Mouse (Mus musculus) ES-E14 (cell line): ENCODE measurements at regions not wholly inside any gene's neighbourhood (a gene's known extent, or its start where the extent isn't known, plus 50 kb on each side); places are given as distances from the start of the nearest gene placed in this dataset.

ENCODE experiments used
- DNase-seq: peaks from one replicate; pipeline ENCODE4 v3.0.0-alpha.2; 2013; ENCODE audit warnings: low read depth, low spot score
- H3K27ac ChIP-seq: 2 replicates; pipeline ENCODE4 v1.5.1; 2012; ENCODE audit warnings: low read depth, mild to moderate bottlenecking, low read length, moderate library complexity, mixed read lengths; ENCODE audit not compliant: poor library complexity, insufficient read depth, severe bottlenecking
- H3K36me3 ChIP-seq: 2 replicates; pipeline ENCODE4 v1.6.1; 2012; ENCODE audit warnings: mild to moderate bottlenecking, low read length, moderate library complexity, mixed read lengths; ENCODE audit not compliant: control insufficient read depth, poor library complexity, insufficient read depth, severe bottlenecking
- H3K4me1 ChIP-seq, 2 experiments: fragments of 150-350 bp in 1 of 2; sonication (generic) in 1 of 2; 2 replicates each; pipeline ENCODE4 v1.6.1; 2012; ENCODE audit warnings: low read length in 2 of 2, mild to moderate bottlenecking in 1 of 2, mixed read lengths in 1 of 2; ENCODE audit not compliant: control insufficient read depth in 2 of 2, insufficient read depth in 2 of 2, poor library complexity in 1 of 2
- H3K4me3 ChIP-seq, 2 experiments: fragments of 150-350 bp in 1 of 2; sonication (generic) in 1 of 2; 2 replicates each; pipeline ENCODE4 v1.5.1; 2012; ENCODE audit warnings: low read length in 2 of 2, low read depth in 1 of 2, mild to moderate bottlenecking in 1 of 2, mixed read lengths in 1 of 2; ENCODE audit not compliant: insufficient read depth in 1 of 2, poor library complexity in 1 of 2, severe bottlenecking in 1 of 2
- H3K9ac ChIP-seq: 2 replicates; pipeline ENCODE4 v1.6.1; 2012; ENCODE audit warnings: low read depth, mild to moderate bottlenecking, low read length, mixed read lengths; ENCODE audit not compliant: poor library complexity, insufficient read depth, severe bottlenecking
- H3K9me3 ChIP-seq: fragments of 150-350 bp; sonication (generic); 2 replicates; pipeline ENCODE4 v1.6.1; 2012; ENCODE audit warnings: low read depth, mild to moderate bottlenecking, low read length; ENCODE audit not compliant: control insufficient read depth, insufficient read depth
- CHD2 ChIP-seq: IDR thresholded peaks from 2 replicates; pipeline ENCODE4 v1.6.1; 2014; ENCODE audit warnings: mild to moderate bottlenecking, low read depth, low read length, inconsistent platforms
- HCFC1 ChIP-seq: IDR thresholded peaks from 2 replicates; pipeline ENCODE4 v1.6.1; 2012; ENCODE audit warnings: low read length, inconsistent platforms, borderline replicate concordance; ENCODE audit not compliant: insufficient read depth
- MAFK ChIP-seq: IDR thresholded peaks from 2 replicates; pipeline ENCODE4 v1.6.1; 2014; ENCODE audit warnings: mild to moderate bottlenecking, low read depth, low read length, inconsistent platforms; ENCODE audit not compliant: insufficient read depth
- ZC3H11A ChIP-seq: IDR thresholded peaks from 2 replicates; pipeline ENCODE4 v1.6.1; 2012; ENCODE audit warnings: low read depth, mild to moderate bottlenecking, inconsistent platforms, low read length, borderline replicate concordance
- ZNF384 ChIP-seq: IDR thresholded peaks from 2 replicates; pipeline ENCODE4 v1.6.1; 2012; ENCODE audit warnings: low read depth, low read length, inconsistent platforms
- in situ Hi-C, 2 experiments: fragments of 600-800 bp; cut with MboI; formaldehyde crosslinking; loops; one replicate each; pipeline ENCODE4 v1.15.1; 2025; ENCODE audit warnings: low sequenced_read_pairs in 2 of 2, inconsistent platforms in 1 of 2; ENCODE audit not compliant: unreplicated experiment in 2 of 2

GRCm38 (mm10) chr14:98471803-98472509 lies 302.4 kb upstream of the Dach1 start:
- H3K4me3 ChIP-seq, result no peak overlapping the region
- DNase-seq, result no peak
- in situ Hi-C loops, result no loop called here
- no peaks in the 10 kb centered on the region for H3K4me1 ChIP-seq
- H3K27ac ChIP-seq, result no peak overlapping the region
- no peaks in the 10 kb centered on the region for H3K9me3 ChIP-seq
- H3K36me3 ChIP-seq, result no peaks in the 10 kb centered on the region
- TF ChIP-seq ZC3H11A (no peak), HCFC1 (no peak), CHD2 (no peak), ZNF384 (no peak), MAFK (no peak)
- H3K9ac ChIP-seq, result no peak overlapping the region

GRCm38 (mm10) chr14:98454461-98454860 lies 284.9 kb upstream of the Dach1 start:
- no peak overlapping the region for H3K27ac ChIP-seq
- no peaks in the 10 kb centered on the region for H3K9me3 ChIP-seq
- no peak for TF ChIP-seq ZC3H11A
- no peak for TF ChIP-seq HCFC1
- TF ChIP-seq ZNF384, result no peak
- no peak for TF ChIP-seq MAFK
- no peak for TF ChIP-seq CHD2
- no peak for DNase-seq
- no peaks in the 10 kb centered on the region for H3K4me1 ChIP-seq
- no peak overlapping the region for H3K4me3 ChIP-seq
- in situ Hi-C loops, result no loop called here
- H3K36me3 ChIP-seq, result no peaks in the 10 kb centered on the region
- H3K9ac ChIP-seq, result no peak overlapping the region

- Histone ChIP-seq H3K4me1 (no peaks in the 10 kb centered on the region), H3K4me3 (no peak overlapping the region), H3K27ac (no peak overlapping the region), H3K9ac (no peak overlapping the region), H3K9me3 (no peaks in the 10 kb centered on the region), H3K36me3 (no peaks in the 10 kb centered on the region)
- no peak for DNase-seq
- no peak for TF ChIP-seq ZNF384
- TF ChIP-seq ZC3H11A, result no peak
- TF ChIP-seq MAFK, result no peak
- TF ChIP-seq HCFC1, result no peak
- TF ChIP-seq CHD2, result no peak
- in situ Hi-C loops, result no loop called here
Observed at GRCm38 (mm10) chr14:98452191-98452590, 282.6 kb upstream of the Dach1 start.

GRCm38 (mm10) chr14:98449568-98449967 lies 280.0 kb upstream of the Dach1 start:
- no peak overlapping the region for H3K9ac ChIP-seq
- H3K9me3 ChIP-seq, result no peaks in the 10 kb centered on the region
- in situ Hi-C loops, result no loop called here
- TF ChIP-seq CHD2 (no peak), HCFC1 (no peak), ZC3H11A (no peak), ZNF384 (no peak), MAFK (no peak)
- H3K4me3 ChIP-seq, result no peak overlapping the region
- no peaks in the 10 kb centered on the region for H3K36me3 ChIP-seq
- no peak overlapping the region for H3K27ac ChIP-seq
- no peak for DNase-seq
- no peaks in the 10 kb centered on the region for H3K4me1 ChIP-seq

GRCm38 (mm10) chr14:98442411-98442810 lies 272.8 kb upstream of the Dach1 start:
- H3K9ac ChIP-seq, result no peak overlapping the region
- TF ChIP-seq ZNF384, result no peak
- H3K9me3 ChIP-seq, result no peaks in the 10 kb centered on the region
- H3K4me1 ChIP-seq, result no peaks in the 10 kb centered on the region
- in situ Hi-C loops, result no loop called here
- H3K4me3 ChIP-seq, result no peak overlapping the region
- H3K27ac ChIP-seq, result no peak overlapping the region
- H3K36me3 ChIP-seq, result no peaks in the 10 kb centered on the region
- DNase-seq, result no peak
